Mouse (Mus musculus): Measurements from ENCODE around the gene Gkn3. TPM values are rescaled to one million over a fixed set of nuclear protein-coding genes. Genes with fewer than 3 reads are reported as not detected.

Gkn3 gene
- polyA plus RNA-seq, 1 experiment, result not detected

DNA sequence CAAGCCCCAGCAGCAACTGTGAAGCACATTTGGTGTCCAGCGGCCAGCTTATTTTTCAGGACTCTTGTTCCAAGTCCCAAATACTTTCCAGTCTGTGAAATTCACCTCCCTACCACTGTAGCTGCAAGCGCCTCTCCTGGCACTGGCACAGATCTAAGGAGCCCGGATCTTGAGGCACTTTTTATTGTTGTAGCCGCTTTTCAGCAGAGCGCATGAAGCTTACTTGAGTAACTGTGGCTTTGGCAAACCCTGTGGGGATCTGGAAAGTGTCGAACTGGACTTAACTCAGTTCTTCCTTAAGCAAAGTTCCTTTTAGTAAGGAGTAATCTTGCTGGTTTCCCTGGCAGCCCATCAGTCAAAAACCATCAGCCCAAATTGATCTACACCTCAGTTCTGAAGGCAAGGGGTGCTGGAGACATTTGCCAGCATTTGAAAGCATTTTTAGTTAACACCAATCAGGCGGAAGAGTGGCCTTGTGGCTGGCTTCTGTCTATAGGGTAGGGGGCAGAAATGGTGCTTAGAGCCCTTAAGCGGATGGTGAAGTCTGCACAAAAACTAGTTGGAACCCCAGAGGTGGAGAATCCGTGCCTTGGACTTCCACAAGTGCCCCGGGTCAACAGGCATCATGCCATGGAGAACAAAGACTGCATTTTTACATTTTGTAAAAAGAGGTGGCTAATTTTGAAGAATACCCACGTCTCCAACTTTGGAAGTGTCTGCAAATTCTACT is 54.2 kb downstream of the Gkn3 start:
- no peaks in the 10 kb centered on the region for H3K36me3 ChIP-seq (ENCODE audit: control insufficient read depth, insufficient read depth)
- TF ChIP-seq POLR2A (IDR thresholded peaks at IDR 0.05; ENCODE audit: insufficient read length, low read depth) (no peak), CEBPB (IDR thresholded peaks at IDR 0.05; ENCODE audit: insufficient read depth, poor library complexity, severe bottlenecking) (no peak), MYOG (IDR thresholded peaks at IDR 0.05; ENCODE audit: control insufficient read depth in 1 of 3, insufficient read depth in 1 of 3, insufficient read length in 2 of 3, low read depth in 2 of 3) (no peak), REST (IDR thresholded peaks at IDR 0.05; ENCODE audit: insufficient read depth, insufficient read length) (no peak), E2F4 (IDR thresholded peaks at IDR 0.05; ENCODE audit: insufficient read depth) (no peak), TCF12 (IDR thresholded peaks at IDR 0.05; ENCODE audit: insufficient read depth, poor library complexity, severe bottlenecking) (no peak), USF1 (IDR thresholded peaks at IDR 0.05; ENCODE audit: low read depth) (no peak), POLR2AphosphoS2 (IDR thresholded peaks at IDR 0.05; ENCODE audit: insufficient read length, low read depth) (no peak), MYOD1 (IDR thresholded peaks at IDR 0.05; ENCODE audit: control insufficient read depth in 1 of 3, insufficient read length in 2 of 3, low read depth in 2 of 3) (no peak), SRF (IDR thresholded peaks at IDR 0.05; ENCODE audit: control insufficient read depth, insufficient read length, low read depth) (no peak), MAX (IDR thresholded peaks at IDR 0.05; ENCODE audit: low read depth) (no peak), TCF3 (IDR thresholded peaks at IDR 0.05; ENCODE audit: insufficient read length, low read depth) (no peak)
- peaks cover 5% of the 10 kb centered on the region for H3K27me3 ChIP-seq (ENCODE audit: control insufficient read depth, insufficient read depth, insufficient read length)
- peak overlapping the region; percentile 35 for H3ac ChIP-seq (ENCODE audit: control insufficient read depth, insufficient read length)
- H3K4me3 ChIP-seq, result peak overlapping the region; percentile 50
- peaks cover 8% of the 10 kb centered on the region for H3K79me2 ChIP-seq (ENCODE audit: control insufficient read depth, insufficient read depth)
- peak overlapping the region; percentile 91 for H3K4me2 ChIP-seq (ENCODE audit: low read depth)

Other genes with a start within 250 kb of the Gkn3 start
- 8.6 TPM for gene Antxr1, start 53.1 kb downstream of the Gkn3 start, polyA plus RNA-seq (2012; fragmentation: generic; extraction: Trizol)
- not detected for gene Gkn1, start 38.0 kb downstream of the Gkn3 start, polyA plus RNA-seq (2012; fragmentation: generic; extraction: Trizol)
- not detected for gene Gkn2, start 15.6 kb downstream of the Gkn3 start, polyA plus RNA-seq (2012; fragmentation: generic; extraction: Trizol)
- gene Bmp10, start 40.1 kb upstream of the Gkn3 start, polyA plus RNA-seq (2012; fragmentation: generic; extraction: Trizol), result not detected
- gene Arhgap25, start 144.3 kb upstream of the Gkn3 start, polyA plus RNA-seq (2012; fragmentation: generic; extraction: Trizol), result 0.34 TPM
- 0.25 TPM for gene Prokr1, start 201.8 kb upstream of the Gkn3 start, polyA plus RNA-seq (2012; fragmentation: generic; extraction: Trizol)